Mouse (Mus musculus) ovary, postnatal 14 days (tissue): ENCODE measurements around the gene Olfr464.

Experiments used
- DNase-seq: peaks from one replicate; pipeline ENCODE4 v3.0.0; 2022; ENCODE audit warnings: low spot score

Gene Olfr464

GRCm38 (mm10) chr11:87920966-87921365, at the start of gene Olfr464:
TSS of gene Olfr464 (minus strand) at chr11:87920967.
- peak; percentile 16 for DNase-seq

- no peak for DNase-seq
Observed at GRCm38 (mm10) chr11:87968356-87969122, 47.8 kb upstream of the Olfr464 start.

- peak; percentile 85 for DNase-seq
Observed at GRCm38 (mm10) chr11:87967692-87968289, 47.0 kb upstream of the Olfr464 start.

GRCm38 (mm10) chr11:87966214-87966613, 45.4 kb upstream of the Olfr464 start:
- DNase-seq, result no peak

- DNase-seq, result no peak
Observed at GRCm38 (mm10) chr11:87965293-87965692, 44.5 kb upstream of the Olfr464 start.

GRCm38 (mm10) chr11:87957066-87957465, 36.3 kb upstream of the Olfr464 start:
- DNase-seq, result no peak

- DNase-seq, result no peak
Observed at GRCm38 (mm10) chr11:87955144-87955543, 34.4 kb upstream of the Olfr464 start.

GRCm38 (mm10) chr11:87949990-87950389, 29.2 kb upstream of the Olfr464 start:
- no peak for DNase-seq

GRCm38 (mm10) chr11:87935467-87935866, 14.7 kb upstream of the Olfr464 start:
- DNase-seq, result no peak

GRCm38 (mm10) chr11:87933731-87934130, 13.0 kb upstream of the Olfr464 start:
- no peak for DNase-seq

GRCm38 (mm10) chr11:87930348-87930747, 9.6 kb upstream of the Olfr464 start:
- DNase-seq, result no peak

GRCm38 (mm10) chr11:87920301-87920700, 466 bp downstream of the Olfr464 start:
- no peak for DNase-seq

GRCm38 (mm10) chr11:87916005-87916404, 4.8 kb downstream of the Olfr464 start:
- no peak for DNase-seq

- no peak for DNase-seq
Observed at GRCm38 (mm10) chr11:87904331-87904730, 16.4 kb downstream of the Olfr464 start.

- DNase-seq, result no peak
Observed at GRCm38 (mm10) chr11:87897287-87897686, 23.5 kb downstream of the Olfr464 start, which contains the start of gene Olfr463. TSS of gene Olfr463 (minus strand) at chr11:87897387.

GRCm38 (mm10) chr11:87892168-87892567, 28.6 kb downstream of the Olfr464 start, which contains the start of gene Olfr462:
TSS of gene Olfr462 (minus strand) at chr11:87892268.
- no peak for DNase-seq

- no peak for DNase-seq
Observed at GRCm38 (mm10) chr11:87884856-87885255, 35.9 kb downstream of the Olfr464 start.

- no peak for DNase-seq
Observed at GRCm38 (mm10) chr11:87883493-87883892, 37.3 kb downstream of the Olfr464 start.

- no peak for DNase-seq
Observed at GRCm38 (mm10) chr11:87881714-87882113, 39.1 kb downstream of the Olfr464 start.

GRCm38 (mm10) chr11:87879826-87880225, 40.9 kb downstream of the Olfr464 start:
- DNase-seq, result no peak

- no peak for DNase-seq
Observed at GRCm38 (mm10) chr11:87875436-87875835, 45.3 kb downstream of the Olfr464 start, which contains the start of gene Epx. TSS of gene Epx (minus strand) at chr11:87875536.

GRCm38 (mm10) chr11:87871766-87872165, 49.0 kb downstream of the Olfr464 start:
- DNase-seq, result no peak

GRCm38 (mm10) chr11:87870096-87870495, 50.7 kb downstream of the Olfr464 start:
- DNase-seq, result no peak
